Mouse (Mus musculus) layer of hippocampus, postnatal 14 days (tissue): ENCODE measurements at regions not wholly inside any gene's neighbourhood (a gene's known extent, or its start where the extent isn't known, plus 50 kb on each side); places are given as distances from the start of the nearest gene placed in this dataset.

ENCODE experiments used
- DNase-seq, 2 experiments: peaks; one replicate each; pipeline ENCODE4 v3.0.0; 2021 to 2022; ENCODE audit warnings: low spot score in 2 of 2, mixed read lengths in 1 of 2

DNA sequence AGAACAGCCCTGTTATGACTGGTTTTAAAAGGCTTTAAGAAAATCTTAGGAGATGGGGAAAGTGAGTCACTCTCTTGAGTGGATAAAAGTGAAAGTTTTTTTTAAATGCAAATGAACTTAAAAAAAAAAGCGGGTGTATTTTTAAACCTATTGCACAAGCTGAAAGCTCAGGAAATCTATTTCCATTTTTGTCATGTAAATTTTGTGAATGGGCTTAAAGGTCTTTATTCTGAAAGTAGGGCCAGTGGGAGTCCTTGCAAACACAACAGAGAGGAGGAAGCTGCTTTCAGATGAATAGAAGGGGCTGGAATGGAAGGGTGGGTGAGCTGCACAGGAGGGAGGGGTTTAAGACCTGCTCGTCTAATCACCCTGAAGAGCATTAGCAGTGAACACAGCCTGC is 62.9 kb downstream of the Fam84a start:
- DNase-seq, result no peak

DNA sequence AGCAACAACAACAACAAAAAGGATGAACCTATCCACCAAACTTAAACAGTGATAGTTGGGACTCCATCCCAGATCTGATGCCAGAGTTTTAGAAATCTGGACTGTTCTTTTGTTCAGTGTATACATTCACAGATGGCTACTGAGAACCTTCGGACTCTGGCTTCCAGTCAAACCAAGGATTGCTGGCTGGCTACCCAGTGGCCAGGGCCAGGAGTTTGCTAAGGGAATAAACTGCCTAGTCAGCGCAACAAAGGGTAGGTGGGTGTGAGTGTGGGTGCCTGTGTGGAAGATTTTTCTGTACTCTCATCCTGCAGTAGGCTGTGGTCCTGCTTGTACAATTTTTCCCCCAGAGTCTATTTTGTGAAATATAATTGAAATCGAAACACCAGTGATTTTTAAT is 69.1 kb downstream of the Fam84a start:
- peak in 1 of 2 experiments; percentile 13 for DNase-seq

DNA sequence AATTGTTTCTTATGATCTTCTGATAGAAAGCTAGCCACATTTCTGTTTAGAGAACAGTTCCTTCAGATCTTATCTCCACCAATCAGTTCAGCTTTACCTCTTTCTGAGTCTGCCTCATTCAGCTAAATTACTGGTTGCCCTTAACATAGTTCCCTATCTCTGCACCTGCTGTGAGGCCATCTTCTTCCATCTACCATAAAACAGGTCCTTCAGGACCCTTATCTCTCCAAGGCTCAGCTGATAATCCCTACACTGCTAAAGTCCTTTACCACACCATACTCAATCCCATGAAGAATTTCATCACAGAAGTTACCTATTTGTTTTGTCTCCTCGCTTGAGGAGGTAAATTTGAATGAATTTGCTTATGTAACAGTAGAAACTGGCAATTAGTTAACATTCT is 72.0 kb downstream of the Fam84a start:
- no peak for DNase-seq

DNA sequence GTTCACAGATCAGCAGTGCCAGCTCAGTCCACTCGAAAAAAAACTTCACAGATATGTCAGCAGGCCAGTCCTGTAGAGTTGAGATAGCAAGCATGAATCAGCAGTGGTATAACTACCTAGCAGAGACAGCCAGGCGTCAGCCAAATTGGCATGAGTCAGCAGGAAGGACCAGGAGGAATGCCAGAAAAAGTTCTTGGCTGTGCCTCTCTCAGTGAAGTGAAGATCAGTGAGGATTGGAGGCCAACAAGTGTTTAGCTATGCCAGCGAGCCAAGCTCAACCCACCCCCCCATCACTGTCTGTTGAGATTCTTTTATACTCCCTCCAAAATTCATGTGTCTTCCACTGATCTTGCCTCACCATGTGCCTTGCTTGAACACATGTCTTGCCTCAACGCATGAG is 82.8 kb downstream of the Fam84a start:
- DNase-seq, result peak in 1 of 2 experiments; percentile 12

DNA sequence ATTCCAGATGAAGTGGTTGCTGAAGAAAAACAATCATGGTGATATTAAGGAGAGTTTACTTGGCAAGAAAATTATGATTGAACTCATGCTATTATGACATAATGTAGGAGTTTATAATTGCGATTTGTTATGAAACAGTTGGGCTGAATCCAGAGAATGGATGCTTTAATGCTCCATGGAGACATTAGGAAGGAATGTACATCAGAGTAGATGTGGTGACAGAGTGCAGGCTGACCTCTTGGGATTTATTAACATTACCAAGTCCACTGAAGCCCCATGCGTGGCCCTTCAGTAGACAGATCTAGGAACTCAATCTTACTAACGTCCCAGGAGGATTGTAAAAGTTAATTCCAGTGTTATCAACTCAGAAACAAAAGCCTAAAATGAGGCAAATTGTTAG is 86.5 kb downstream of the Fam84a start:
- DNase-seq, result no peak

DNA sequence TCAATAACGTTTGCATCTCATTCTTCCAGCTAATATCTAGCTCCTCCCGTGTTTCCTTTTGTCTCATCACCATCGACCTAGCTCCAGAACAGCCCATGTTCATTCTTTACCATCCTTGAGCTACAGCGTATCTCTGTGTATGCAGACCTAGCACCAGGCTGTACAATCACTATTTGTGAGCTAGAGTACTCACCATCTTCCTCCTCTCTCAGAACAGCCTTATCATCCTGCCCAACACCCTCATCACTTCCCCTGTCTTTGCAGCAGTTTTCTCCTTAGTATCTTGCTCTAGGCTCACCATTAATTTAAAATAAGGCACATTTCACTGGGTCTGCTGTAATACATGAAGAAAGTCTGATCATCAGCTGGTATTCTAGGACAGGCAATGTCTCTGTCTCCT is 88.6 kb downstream of the Fam84a start:
- no peak for DNase-seq

DNA sequence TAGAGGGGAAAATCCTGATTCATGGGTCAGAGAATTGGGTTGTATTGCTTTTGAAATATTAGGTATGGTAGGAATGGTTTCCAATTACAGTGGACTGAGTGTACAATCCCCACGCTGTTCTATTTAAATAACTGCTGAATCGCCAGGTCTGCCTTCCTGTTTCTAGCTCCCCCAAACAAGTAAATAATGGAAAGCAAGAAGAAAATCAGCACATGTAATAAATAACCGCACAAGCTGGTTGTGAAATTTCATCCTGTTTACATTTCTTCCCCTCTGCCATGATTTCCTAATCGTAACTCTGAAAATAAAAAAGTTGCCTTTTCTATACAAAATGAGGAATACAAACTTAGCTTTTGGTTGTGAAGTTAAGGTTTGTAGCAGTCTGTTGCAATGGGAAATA is 95.7 kb downstream of the Fam84a start:
- no peak for DNase-seq

DNA sequence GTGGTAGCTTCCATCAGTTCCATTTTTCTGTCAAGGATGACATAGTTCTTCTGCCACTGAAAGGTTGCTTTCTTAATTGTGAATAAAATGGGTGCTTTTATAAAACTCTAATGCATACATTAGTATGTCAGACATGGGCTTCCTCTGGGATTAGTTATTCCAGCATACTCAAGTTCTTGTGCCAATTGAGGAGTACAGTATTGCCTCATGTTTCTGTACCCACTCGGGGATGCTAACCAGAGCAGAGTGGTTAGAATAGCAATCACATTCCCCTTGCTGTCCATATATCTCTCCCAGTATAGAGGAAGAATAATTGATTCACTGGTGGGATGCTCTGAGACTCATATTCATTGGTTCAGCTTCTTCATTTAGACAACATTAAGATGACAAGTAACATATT is 119.5 kb downstream of the Fam84a start:
- DNase-seq, result no peak

DNA sequence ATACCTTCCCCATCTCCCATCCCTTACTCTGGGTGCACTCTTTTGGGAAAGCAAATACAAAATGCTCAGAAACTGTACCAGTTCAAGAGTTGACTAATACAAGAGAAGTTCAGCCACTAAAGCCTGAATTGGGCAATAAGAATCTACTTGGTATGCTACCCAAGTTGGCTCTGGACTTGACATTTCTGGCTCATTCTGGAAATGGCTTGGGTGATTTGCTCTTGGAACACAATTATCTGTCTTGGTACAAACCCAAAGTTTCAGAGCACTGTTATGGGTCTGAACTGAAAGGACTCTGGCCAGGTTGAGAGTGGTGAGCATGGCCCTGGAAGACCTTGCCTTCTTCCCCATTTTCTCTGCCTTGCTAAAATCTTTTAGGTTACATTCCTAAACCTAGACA is 136.6 kb downstream of the Fam84a start:
- DNase-seq, result peak in 1 of 2 experiments; percentile 4

DNA sequence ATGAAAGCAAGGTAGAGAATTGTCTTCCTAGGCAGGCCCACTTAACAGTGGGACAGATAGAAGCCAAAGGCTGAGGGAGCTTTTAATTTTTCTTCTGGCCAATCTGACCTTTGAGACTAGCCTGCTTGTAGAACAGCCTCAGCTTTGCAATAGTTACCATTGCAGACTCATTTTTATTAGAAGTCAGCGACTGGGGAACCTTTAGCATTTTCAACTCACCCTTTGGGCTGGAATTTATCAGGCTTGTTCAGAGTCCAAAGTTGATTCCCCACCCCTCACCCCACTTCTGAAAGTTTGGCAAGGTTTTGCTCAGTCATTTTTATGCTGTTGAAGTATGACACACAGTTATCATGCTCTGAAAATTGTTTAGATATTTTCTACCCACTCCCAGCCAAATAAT is 145.9 kb downstream of the Fam84a start:
- no peak for DNase-seq

DNA sequence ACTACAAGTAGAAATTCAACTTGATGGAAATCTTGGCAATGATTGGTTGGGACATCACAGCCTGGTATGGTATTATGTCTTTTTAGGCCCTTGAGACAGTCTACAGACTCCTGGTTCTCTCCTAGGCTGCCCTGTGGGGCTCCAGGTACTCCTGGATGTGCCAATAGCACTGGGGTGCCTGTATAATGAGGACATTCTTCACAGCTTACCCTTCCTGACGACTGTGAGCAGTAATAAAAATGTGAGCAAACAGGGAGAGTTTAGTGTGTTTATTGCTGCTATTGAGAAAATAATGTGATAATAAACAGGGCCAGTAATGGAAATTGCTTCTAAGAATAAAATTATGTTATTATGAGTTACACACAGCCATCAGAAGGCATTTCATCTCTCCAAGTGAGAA is 150.2 kb downstream of the Fam84a start:
- no peak for DNase-seq

DNA sequence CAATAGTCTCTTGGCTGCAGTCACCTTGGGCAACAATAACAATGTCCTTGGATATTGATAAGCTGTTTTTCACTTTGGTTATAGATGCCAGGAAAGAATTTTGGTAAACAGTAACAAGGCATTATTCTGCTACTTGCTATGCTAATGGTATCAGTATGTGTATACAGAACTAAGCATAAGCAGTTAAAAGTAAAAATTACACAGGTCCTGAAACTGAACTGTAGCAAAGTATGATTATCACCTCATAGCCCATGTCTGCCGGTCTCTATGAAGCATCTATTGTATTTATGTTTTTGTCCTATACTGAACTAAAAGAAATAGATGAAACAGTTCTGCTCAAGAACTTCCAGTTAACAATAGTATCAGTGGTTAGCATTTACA is 167.5 kb downstream of the Fam84a start:
- no peak for DNase-seq

DNA sequence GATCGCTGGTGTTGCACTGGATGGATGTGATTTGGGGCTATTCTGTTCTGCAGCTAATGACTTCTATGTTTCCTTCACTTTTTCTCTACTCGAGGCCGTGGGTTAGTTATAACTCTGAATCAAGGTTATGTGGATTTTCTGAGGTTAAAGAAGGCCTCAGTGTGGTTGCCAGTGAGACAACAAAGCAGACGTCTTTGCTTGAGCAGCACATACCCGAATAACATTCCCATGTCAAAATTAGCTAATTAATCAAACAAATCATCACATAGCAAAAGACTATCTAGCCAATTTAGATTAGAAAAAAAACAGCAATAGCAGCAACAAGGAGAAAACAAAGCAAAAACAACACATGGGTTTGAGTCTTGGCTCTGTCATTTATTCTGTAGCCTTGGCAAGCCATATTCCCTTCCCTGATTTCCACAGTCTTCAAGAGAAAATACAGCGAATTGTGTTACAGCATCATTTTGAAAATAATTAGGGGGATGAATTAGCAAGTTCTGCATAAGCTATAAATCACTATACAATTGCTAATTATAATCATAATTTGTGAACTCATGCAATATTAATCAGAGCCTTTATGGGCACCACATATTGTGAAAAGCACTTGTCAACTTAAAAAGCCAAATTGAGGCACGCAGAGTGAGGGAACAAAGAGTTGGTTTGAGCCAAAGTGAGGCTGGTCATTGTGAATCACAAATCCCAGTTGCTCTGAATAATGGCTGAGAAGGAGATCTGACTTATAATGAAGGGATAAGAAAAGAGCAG is 168.0 kb downstream of the Fam84a start:
- DNase-seq, result peak in 1 of 2 experiments; percentile 18

DNA sequence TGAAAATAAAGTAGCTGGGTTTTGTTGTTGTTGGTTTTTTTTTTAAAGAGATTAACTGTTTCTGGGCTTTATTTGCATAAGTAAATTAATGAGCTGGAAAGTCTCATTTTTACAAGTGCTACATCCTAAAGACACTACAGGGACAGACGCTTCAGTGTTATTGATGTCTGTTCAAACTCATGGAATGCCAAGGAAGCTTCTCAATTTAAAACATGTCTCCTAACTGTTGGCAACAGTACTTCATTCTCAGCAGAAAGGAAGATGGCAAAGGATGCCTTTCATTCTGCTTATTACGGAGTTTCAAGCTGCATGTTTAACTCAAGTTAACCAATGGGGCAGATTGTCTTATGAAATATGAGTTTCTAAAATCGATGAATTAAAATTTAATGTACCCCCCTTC is 187.3 kb downstream of the Fam84a start:
- DNase-seq, result peak in 1 of 2 experiments; percentile 23

DNA sequence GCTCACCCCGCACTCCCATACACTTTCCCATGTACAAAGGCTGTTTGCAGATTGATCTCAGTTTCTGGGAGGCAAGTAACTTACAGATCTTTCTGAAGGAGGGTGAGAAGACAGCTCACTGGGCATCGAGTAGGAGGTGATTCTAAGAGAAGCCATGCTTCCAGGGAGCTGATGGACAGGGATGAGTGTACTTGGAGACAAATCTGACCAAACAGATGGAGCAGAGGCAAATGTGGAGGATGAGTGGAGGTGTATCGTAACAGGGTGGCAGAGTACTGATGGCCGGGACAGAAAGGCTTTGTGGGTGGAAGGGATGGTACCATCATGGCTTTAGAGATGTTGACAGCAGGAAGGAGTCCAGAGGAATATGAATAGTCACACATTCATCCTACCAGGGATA is 212.4 kb downstream of the Fam84a start:
- no peak for DNase-seq

DNA sequence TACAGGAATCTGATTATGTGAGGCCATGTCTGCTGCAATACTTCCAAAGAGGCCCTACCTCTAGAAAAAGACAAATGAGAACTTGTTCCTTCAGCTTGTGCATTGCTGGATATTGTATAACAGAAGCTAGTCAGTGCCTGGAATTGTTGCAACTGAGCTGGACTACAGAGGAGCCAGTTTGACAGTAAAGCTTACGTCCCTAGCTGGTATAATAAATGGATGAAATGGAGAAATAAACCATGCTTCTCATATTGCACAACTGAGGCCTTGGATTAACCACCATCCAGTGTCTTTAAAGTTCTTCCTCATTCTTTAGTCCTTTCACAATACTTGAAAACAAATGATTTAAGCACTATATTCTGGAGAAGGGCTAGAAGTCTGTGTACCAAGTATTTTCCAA is 230.8 kb downstream of the Fam84a start:
- DNase-seq, result no peak

DNA sequence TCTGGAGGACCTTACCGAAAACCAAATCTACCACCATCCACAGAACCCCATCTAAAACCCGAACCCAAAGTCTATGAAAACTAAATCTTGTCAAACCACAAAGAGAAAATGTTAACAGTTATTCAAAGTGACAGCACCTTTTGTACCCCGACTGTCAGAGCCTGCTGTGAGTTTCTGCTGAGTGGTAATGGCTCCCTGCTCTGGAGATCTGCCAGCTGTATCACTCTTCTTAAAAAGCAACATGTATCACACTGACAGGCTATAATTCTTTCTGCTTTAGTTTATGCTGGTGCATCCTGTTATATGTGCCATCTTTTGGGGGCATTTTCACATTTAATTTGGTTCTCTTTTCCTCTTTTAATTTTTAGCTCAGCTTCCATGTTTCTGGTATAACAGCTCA is 268.5 kb downstream of the Fam84a start:
- DNase-seq, result no peak

DNA sequence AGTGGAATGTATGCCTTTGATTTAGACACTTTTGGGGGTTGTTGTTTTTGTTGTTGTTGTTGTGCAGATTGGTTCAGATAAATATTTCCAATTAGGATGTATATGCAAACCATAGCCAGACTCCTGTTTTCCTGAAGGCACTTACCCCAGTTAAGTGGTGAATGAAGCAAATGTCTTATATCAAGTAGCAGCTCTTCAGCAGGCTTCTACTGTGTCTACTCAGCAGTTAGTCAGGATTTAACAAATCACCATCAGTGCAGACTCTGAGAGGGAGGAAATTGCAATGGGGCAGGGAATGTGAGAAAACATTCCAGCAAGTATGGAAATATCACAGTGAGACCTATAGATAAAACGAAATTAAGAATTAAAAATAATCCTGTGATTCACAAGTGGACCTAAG is 282.7 kb downstream of the Fam84a start:
- no peak for DNase-seq

DNA sequence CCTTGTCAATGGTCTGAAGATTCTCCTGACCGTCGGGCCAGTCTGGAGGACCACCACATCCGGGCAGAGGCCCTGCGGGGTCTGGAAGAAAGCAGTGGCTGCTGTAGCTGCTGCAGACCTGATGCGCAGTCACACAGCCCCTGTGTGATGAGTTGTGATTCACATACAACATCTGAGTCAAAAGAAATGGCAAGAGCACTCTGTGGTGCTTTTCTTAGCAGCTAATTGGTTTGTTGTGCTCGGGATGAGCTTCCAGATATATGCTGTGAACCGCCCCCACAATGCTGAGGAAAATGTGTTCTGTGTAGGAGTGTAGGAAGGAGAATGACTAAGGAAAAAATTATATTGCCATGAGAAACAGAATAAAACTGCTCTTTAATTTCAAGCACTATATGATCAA is 290.6 kb downstream of the Fam84a start:
- DNase-seq, result peak in 1 of 2 experiments; percentile 47

DNA sequence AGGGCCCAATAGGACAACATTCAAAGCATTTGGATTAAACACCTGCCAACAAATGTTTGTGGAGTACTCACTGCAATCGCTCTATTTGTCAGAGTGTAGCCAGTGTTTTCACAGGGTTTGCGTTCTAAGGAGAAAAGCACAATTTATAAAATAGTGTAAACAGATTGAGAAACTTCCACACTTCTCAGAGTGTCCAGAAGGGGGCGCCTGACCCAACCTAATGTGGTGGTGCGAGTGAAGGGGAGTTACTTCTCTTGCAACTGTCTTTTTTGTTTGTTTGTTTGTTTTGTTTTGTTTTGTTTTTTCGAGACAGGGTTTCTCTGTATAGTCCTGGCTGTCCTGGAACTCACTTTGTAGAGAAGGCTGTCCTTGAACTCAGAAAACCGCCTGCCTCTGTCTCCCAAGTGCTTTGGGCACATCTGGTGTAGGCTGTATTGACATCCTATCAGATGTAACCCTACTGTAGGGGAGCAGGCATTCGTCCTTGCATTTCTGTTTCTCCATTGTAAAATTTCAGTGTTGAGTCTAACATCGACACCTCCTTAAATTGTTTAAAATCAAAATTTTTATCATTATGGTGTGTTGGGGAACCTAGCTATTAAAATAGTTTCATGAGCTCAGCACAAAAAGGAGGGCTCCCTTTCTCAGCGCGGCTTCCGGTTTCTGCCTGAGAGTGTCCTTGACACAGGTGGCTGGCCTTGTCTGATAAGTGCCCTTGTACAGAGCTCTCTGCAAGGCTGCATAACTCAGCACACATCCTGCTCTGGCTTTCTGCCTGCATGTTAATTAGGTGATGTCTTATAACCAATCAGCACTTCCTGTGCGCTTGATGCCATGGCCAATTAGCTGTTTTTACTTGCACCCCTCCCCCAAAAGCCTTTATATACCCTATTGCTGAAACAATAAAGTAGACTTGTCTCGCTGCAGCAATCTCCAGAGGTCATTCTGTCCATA is 307.0 kb downstream of the Fam84a start:
- peak; percentile 42 to 46 for DNase-seq

DNA sequence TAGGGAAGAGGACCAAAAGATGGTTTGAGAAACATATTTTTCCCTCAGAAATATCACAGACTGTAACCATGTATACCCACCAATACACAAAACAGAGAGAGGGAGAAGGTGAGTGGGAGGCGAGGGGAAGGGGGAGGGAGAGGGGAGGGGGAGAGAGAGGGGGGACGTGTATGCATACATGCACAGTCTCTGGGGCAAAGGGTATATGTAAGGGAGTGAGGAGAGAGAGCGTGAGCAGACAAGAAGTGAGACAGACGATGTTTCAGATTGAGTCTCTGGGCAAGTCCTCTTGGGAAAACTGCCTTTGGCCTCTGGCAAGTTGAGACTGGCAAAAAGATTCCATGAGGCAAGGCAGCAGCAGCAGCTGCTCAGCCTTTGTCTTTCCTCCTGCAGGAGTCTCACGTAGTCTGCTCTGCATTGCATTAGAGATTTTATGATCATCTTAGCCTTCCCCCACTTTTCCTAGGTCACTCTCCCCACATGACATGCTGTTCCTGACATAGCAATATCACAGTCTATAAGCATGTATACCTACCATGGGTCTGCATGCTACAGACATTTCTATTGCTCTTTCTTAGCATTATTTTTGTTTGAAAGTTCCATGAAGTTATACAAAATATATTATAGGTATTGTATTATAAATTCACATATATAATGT is 308.3 kb downstream of the Fam84a start:
- no peak for DNase-seq

DNA sequence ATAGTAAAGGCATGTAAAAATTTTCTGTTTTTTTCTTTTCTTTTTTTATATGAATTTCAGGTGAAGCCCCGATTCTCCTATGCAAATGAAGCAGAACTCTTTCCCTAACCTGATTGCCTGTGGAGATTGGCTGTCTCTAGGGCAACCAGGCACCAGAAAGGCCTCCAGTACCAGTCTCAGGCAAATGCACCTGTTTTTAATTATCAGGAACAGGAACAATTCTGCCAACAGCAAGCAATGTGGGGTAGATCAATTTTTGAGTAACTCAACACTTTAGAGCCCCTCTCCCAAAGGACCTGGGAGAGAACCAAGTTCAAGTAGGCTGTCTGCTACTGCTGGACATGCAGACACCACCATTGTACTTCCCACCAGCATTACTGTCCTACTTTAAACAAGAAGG is 310.6 kb downstream of the Fam84a start:
- DNase-seq, result no peak
